ENCODE assay signal across 24 mouse cellular contexts in the genomic region with DNA sequence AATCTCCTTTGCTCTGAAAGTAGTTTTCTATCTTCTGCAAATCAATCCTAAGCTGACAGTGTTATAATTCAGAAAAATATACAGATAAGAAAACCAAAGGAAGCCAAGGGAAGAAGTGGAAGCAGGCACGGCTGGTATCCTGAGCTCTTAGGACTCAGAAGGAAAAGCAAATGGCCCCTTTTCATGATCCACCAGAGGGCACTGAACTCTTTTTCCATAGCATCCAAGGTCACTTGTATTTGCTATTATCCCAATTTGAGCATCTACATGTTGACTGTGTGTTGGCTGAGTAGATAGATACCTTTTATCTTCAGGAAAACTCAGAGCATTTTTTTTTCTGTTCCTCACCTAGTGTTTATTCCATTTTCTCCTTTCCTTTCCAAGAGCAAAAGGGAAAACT.
DNase-seq lines count a peak whose midpoint lies in the region; ATAC-seq and TF ChIP-seq lines count a peak whose summit lies in the region.
"Had no signal": no experiment of that assay in that cellular context is flagged by ENCODE, and none has a peak within 500 bp of the region (broad histone marks: within the 10 kb centered on the region; RNA-seq: fewer than 3 reads in every experiment).

No protein-coding gene starts in this region.

- 70% methylated on average over 1 of the region's 1 CpGs for WGBS in forebrain, postnatal 0 days
- 80% methylated on average over 1 of the region's 1 CpGs for WGBS in forebrain, embryonic 13.5 days
- WGBS in midbrain, embryonic 14.5 days = 85% methylated on average over 1 of the region's 1 CpGs
- WGBS in midbrain, embryonic 10.5 days = 75% methylated on average over 1 of the region's 1 CpGs

- H3K27me3 ChIP-seq in forebrain, postnatal 0 days (ENCODE audit: insufficient read depth, low read length) = no peaks in the 10 kb centered on the region
- H3K27me3 ChIP-seq in forebrain, embryonic 13.5 days = no peaks in the 10 kb centered on the region
- no peaks in the 10 kb centered on the region for H3K27me3 ChIP-seq in midbrain, embryonic 14.5 days (ENCODE audit: control insufficient read depth, insufficient read depth, low read length)
- H3K27me3 ChIP-seq in midbrain, embryonic 10.5 days (ENCODE audit: low read depth, poor library complexity, severe bottlenecking) = no peaks in the 10 kb centered on the region
- H3K27me3 ChIP-seq: embryonic facial prominence, embryonic 15.5 days; heart, embryonic 15.5 days; limb, embryonic 13.5 days; midbrain, embryonic 12.5 days; neural tube, embryonic 15.5 days had no signal

- no peak overlapping the region for H3K27ac ChIP-seq in forebrain, postnatal 0 days (ENCODE audit: low read depth, low read length)
- no peak overlapping the region for H3K27ac ChIP-seq in forebrain, embryonic 13.5 days
- no peak overlapping the region for H3K27ac ChIP-seq in layer of hippocampus, adult 2 months
- H3K27ac ChIP-seq in midbrain, embryonic 14.5 days (replicated peaks; ENCODE audit: low read depth, low read length) = no peak overlapping the region
- no peak overlapping the region for H3K27ac ChIP-seq in midbrain, embryonic 10.5 days (replicated peaks)
- H3K27ac ChIP-seq: embryonic facial prominence, embryonic 15.5 days; heart, embryonic 15.5 days; limb, embryonic 13.5 days; liver, embryonic 14.5 days; midbrain, embryonic 12.5 days; neural tube, embryonic 15.5 days had no signal

- ATAC-seq in forebrain, postnatal 0 days = no peak
- ATAC-seq in forebrain, embryonic 13.5 days = no peak
- no peak for ATAC-seq in midbrain, embryonic 14.5 days (ENCODE audit: low FRiP score, low TSS enrichment)

- no peaks in the 10 kb centered on the region for H3K36me3 ChIP-seq in forebrain, postnatal 0 days (ENCODE audit: insufficient read depth)
- no peaks in the 10 kb centered on the region for H3K36me3 ChIP-seq in forebrain, embryonic 13.5 days (ENCODE audit: poor library complexity, severe bottlenecking)
- no peaks in the 10 kb centered on the region for H3K36me3 ChIP-seq in midbrain, embryonic 14.5 days (ENCODE audit: control insufficient read depth, insufficient read depth, low read length)
- no peaks in the 10 kb centered on the region for H3K36me3 ChIP-seq in midbrain, embryonic 10.5 days
- H3K36me3 ChIP-seq: embryonic facial prominence, embryonic 15.5 days; heart, embryonic 15.5 days; limb, embryonic 13.5 days; midbrain, embryonic 12.5 days; neural tube, embryonic 15.5 days had no signal

- H3K4me1 ChIP-seq in forebrain, postnatal 0 days (ENCODE audit: insufficient read depth) = no peaks in the 10 kb centered on the region
- no peaks in the 10 kb centered on the region for H3K4me1 ChIP-seq in forebrain, embryonic 13.5 days
- no peaks in the 10 kb centered on the region for H3K4me1 ChIP-seq in midbrain, embryonic 14.5 days (ENCODE audit: control insufficient read depth, insufficient read depth, low read length)
- H3K4me1 ChIP-seq in midbrain, embryonic 10.5 days = peaks cover 3% of the 10 kb centered on the region; the same call in 1 of the 2 replicates
- H3K4me1 ChIP-seq: embryonic facial prominence, embryonic 15.5 days; heart, embryonic 15.5 days; limb, embryonic 13.5 days; midbrain, embryonic 12.5 days; neural tube, embryonic 15.5 days had no signal

- peak; percentile 35; the same call in 1 of the 2 replicates for TF ChIP-seq CTCF in forebrain, postnatal 0 days (IDR thresholded peaks at IDR 0.05; ENCODE audit: low read depth)
- peak; percentile 53 for TF ChIP-seq CTCF in layer of hippocampus, adult 2 months (conservative IDR thresholded peaks at IDR 0.05)

- DNase-seq in forebrain, postnatal 0 days = no peak
- DNase-seq in layer of hippocampus, adult 2 months (ENCODE audit: low spot score in 2 of 2) = no peak
- no peak for DNase-seq in layer of hippocampus, adult 9-10 months (ENCODE audit: low spot score)
- DNase-seq in midbrain, embryonic 14.5 days = peak; percentile 14
- DNase-seq in midbrain, embryonic 10.5 days (ENCODE audit: low spot score) = no peak
- DNase-seq in ovary, postnatal 36 days (ENCODE audit: low spot score) = no peak
- DNase-seq: adrenal gland, postnatal 36 days; B cell, adult 2 months; cerebellum, adult 2 months; gastrocnemius, postnatal 10 days; heart, adult 11 months; kidney, adult 8-10 months; kidney, postnatal 36 days; right cerebral cortex, postnatal 14 days; spleen, adult 18-20 months; thymus, postnatal 4 days had no signal

- no peak overlapping the region for H3K4me3 ChIP-seq in forebrain, postnatal 0 days (ENCODE audit: low read depth, low read length)
- no peak overlapping the region for H3K4me3 ChIP-seq in forebrain, embryonic 13.5 days
- no peak overlapping the region for H3K4me3 ChIP-seq in layer of hippocampus, adult 2 months
- no peak overlapping the region for H3K4me3 ChIP-seq in midbrain, embryonic 14.5 days (replicated peaks; ENCODE audit: low read depth, low read length)
- no peak overlapping the region for H3K4me3 ChIP-seq in midbrain, embryonic 10.5 days
- H3K4me3 ChIP-seq: embryonic facial prominence, embryonic 15.5 days; heart, embryonic 15.5 days; limb, embryonic 13.5 days; midbrain, embryonic 12.5 days; myocyte; neural tube, embryonic 15.5 days had no signal

- H3K4me2 ChIP-seq in forebrain, postnatal 0 days (ENCODE audit: low read depth) = no peak overlapping the region
- H3K4me2 ChIP-seq in forebrain, embryonic 13.5 days = no peak overlapping the region
- H3K4me2 ChIP-seq in midbrain, embryonic 14.5 days (ENCODE audit: low read length) = no peak overlapping the region
- H3K4me2 ChIP-seq: embryonic facial prominence, embryonic 15.5 days; heart, embryonic 15.5 days; limb, embryonic 13.5 days; midbrain, embryonic 12.5 days; neural tube, embryonic 15.5 days had no signal

- H3K9ac ChIP-seq in forebrain, postnatal 0 days = no peak overlapping the region
- H3K9ac ChIP-seq in forebrain, embryonic 13.5 days = no peak overlapping the region
- no peak overlapping the region for H3K9ac ChIP-seq in midbrain, embryonic 14.5 days (replicated peaks; ENCODE audit: low read length)
- H3K9ac ChIP-seq: embryonic facial prominence, embryonic 15.5 days; heart, embryonic 15.5 days; limb, embryonic 13.5 days; liver, embryonic 14.5 days; midbrain, embryonic 12.5 days; neural tube, embryonic 15.5 days had no signal

- H3K9me3 ChIP-seq in forebrain, postnatal 0 days (ENCODE audit: low read length) = no peaks in the 10 kb centered on the region
- no peaks in the 10 kb centered on the region for H3K9me3 ChIP-seq in forebrain, embryonic 13.5 days (replicated peaks)
- no peaks in the 10 kb centered on the region for H3K9me3 ChIP-seq in midbrain, embryonic 14.5 days (ENCODE audit: control insufficient read depth, low read length)
- no peaks in the 10 kb centered on the region for H3K9me3 ChIP-seq in midbrain, embryonic 10.5 days (replicated peaks)
- H3K9me3 ChIP-seq: embryonic facial prominence, embryonic 15.5 days; heart, embryonic 15.5 days; limb, embryonic 13.5 days; midbrain, embryonic 12.5 days; neural tube, embryonic 15.5 days had no signal
